Mouse (Mus musculus) cerebellum, adult 8-10 months (tissue): Measurements from ENCODE around the gene Muc1.

ENCODE experiments used
- DNase-seq: peaks from one replicate; pipeline ENCODE4 v3.0.0; 2022

Muc1 gene

DNA sequence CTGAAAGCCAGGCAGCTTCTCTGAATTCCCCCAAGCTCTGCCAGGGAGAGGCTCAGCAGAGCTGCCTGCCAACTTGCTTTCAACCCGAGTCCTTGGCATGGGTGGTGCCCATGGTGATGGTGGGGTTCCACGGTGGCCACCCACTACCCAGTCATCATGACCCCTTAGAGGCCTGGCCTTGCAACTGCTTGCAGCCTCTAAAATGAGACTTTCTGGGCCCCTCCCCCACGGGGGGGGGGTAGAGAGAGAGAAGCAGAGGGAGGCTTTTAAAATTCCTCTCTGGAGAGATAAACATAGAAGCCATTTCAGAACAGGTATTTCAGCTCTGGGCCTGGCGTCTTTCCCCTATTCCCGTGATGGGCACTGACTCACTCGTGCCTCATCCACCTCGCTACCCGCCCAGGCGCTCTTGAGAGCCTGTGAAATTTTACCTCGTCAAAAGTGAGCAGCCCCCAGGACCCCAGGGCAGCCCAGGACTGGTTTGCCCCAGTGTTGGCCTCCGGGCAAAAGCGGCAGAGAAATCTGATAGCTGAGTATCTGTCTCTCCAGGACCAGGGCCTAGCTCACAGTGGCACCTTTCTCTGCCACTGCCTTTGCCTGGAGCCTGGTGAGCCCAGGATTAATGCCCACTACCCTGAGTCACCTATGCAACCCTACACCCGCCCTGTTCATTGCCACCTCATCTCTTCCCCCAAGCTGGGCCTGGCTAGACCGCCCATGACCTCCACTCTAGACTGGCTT, 48.6 kb downstream of the Muc1 start:
- no peak for DNase-seq

GRCm38 (mm10) chr3:89278107-89278506, 49.2 kb downstream of the Muc1 start:
- no peak for DNase-seq

DNA sequence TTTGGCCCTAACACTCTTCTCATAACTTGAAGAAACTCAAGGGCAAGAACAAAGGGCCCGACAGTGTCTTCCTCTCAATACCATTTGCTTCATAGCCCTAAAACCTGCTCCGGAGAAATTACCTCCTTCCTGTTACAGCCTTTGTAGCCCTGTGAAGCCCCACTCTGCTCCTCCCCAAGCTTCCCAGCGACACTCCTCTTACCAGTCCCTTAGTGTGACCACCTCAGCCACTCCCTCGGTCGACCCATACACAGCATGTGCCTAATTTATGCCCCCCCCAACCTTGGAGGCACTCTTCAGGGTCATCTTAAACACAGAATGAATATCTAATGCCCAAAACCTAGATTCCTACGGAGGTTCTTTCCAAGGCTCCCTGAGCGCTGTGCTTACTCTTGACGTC, 49.8 kb downstream of the Muc1 start:
- no peak for DNase-seq

- DNase-seq: peak; percentile 85
Measured at GRCm38 (mm10) chr3:89279153-89279890, 50.5 kb downstream of the Muc1 start.

- DNase-seq: no peak
Measured at GRCm38 (mm10) chr3:89280050-89280605, 51.3 kb downstream of the Muc1 start.

DNA sequence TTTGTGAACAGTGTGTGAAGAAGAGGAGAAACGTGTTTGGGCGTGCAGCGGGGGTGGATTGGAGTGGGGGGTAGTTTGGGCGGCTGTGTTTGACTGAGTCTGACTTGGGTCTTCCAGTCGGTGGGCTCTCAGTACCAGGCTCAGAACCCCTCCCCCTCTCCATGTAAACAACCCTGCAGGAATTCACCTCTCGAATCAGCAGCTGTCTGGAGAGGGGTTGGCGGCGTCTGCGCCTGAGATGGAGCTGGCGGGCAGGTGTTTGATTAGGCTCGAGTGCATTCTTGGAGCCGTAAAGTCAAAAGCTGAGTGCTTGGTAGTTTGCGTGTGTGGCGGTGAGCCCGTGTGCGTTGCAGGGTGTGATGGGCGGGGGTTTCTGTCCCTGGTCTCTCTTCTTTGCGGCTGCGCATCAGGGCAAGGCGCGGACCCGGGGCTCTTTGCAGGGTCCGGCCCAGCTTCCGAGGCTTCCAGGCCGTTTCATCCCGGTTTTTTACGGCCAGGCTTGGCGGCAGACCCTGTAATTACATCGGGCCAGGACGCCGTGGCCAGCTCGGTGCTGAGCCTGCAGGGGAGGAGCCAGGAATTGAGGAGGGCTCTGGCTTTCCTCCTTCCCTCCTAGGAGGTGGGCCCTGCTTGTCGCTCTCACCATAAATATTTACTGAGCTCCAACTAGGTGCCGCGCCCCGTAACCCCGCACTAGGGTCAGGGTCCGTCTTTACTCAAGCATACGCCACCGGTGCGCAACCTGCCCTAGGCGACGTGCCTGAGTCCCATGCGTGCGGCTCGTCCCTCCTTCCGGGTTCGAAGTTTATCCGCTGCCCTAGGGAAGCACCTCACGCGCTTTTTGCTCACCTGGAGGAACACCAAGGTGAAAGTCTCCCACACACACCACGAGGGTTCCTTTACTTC, 52.0 kb downstream of the Muc1 start, which contains the start of gene Efna1:
Gene Efna1, minus strand, starts transcription at position 537 of the 906 bp plus-strand sequence.
- DNase-seq: peak; percentile 49

- DNase-seq: peak; percentile 82
Measured at GRCm38 (mm10) chr3:89281579-89282290, 52.9 kb downstream of the Muc1 start.

DNA sequence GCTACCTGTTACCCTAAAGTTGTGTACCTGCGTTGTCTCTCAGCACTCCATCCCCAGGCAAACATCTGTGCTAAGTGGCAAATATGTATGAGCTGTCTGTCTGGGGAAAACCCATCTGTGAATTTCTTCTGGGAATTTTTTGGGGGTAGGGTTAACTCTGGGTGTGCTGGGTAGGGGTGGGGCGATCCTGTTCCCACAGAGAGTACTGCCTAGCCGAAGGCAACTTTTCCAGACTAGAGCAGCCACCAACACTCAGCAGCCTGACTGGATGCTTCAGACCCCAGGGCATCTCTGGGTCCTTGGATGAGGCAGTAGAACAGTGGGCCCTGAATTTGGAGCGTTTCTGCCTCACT, 53.4 kb downstream of the Muc1 start:
- no peak for DNase-seq
